In genomic region chr19:56285222-56285621, GRCm38 (mm10) we compare ENCODE assay signal across 27 mouse cellular contexts. TPM values are rescaled to one million over a fixed set of nuclear protein-coding genes. Genes with fewer than 3 reads are reported as not detected.
DNase-seq lines count a peak whose midpoint lies in the region; ATAC-seq and TF ChIP-seq lines count a peak whose summit lies in the region.
"Had no signal": no experiment of that assay in that cellular context is flagged by ENCODE, and none has a peak within 500 bp of the region (broad histone marks: within the 10 kb centered on the region; RNA-seq: fewer than 3 reads in every experiment).

No protein-coding gene starts in this region.

- no peaks in the 10 kb centered on the region for H3K9me3 ChIP-seq in midbrain, embryonic 11.5 days (ENCODE audit: control insufficient read depth, low read length)
- H3K9me3 ChIP-seq in midbrain, embryonic 13.5 days, result no peaks in the 10 kb centered on the region
- H3K9me3 ChIP-seq: embryonic facial prominence, embryonic 15.5 days; G1E; heart, embryonic 15.5 days; hindbrain, embryonic 13.5 days had no signal

- H3K27ac ChIP-seq in midbrain, embryonic 11.5 days (ENCODE audit: low read depth, low read length), result no peak overlapping the region
- no peak overlapping the region for H3K27ac ChIP-seq in midbrain, embryonic 13.5 days
- H3K27ac ChIP-seq: embryonic facial prominence, embryonic 15.5 days; heart, adult 2 months; heart, embryonic 15.5 days; hindbrain, embryonic 13.5 days; hindbrain, postnatal 0 days had no signal

- no peaks in the 10 kb centered on the region for H3K36me3 ChIP-seq in midbrain, embryonic 11.5 days (ENCODE audit: control insufficient read depth, insufficient read depth, low read length)
- no peaks in the 10 kb centered on the region for H3K36me3 ChIP-seq in midbrain, embryonic 13.5 days
- H3K36me3 ChIP-seq in myocyte (ENCODE audit: control insufficient read depth, insufficient read depth), result no peaks in the 10 kb centered on the region
- H3K36me3 ChIP-seq: embryonic facial prominence, embryonic 15.5 days; G1E; heart, embryonic 15.5 days; hindbrain, embryonic 13.5 days had no signal

- H3K9ac ChIP-seq in midbrain, embryonic 11.5 days (ENCODE audit: low read length), result no peak overlapping the region
- no peak overlapping the region for H3K9ac ChIP-seq in midbrain, embryonic 13.5 days (replicated peaks)
- H3K9ac ChIP-seq: embryonic facial prominence, embryonic 15.5 days; heart, embryonic 15.5 days; hindbrain, embryonic 13.5 days had no signal

- H3K4me1 ChIP-seq in midbrain, embryonic 11.5 days (ENCODE audit: control insufficient read depth, insufficient read depth, low read length), result no peaks in the 10 kb centered on the region
- H3K4me1 ChIP-seq in midbrain, embryonic 13.5 days (replicated peaks), result no peaks in the 10 kb centered on the region
- H3K4me1 ChIP-seq: heart, embryonic 15.5 days; hindbrain, embryonic 13.5 days had no signal

- no peaks in the 10 kb centered on the region for H3K79me2 ChIP-seq in myocyte (ENCODE audit: control insufficient read depth, insufficient read depth)

- H3K27me3 ChIP-seq in midbrain, embryonic 11.5 days (ENCODE audit: control insufficient read depth, insufficient read depth, low read length), result no peaks in the 10 kb centered on the region
- H3K27me3 ChIP-seq in midbrain, embryonic 13.5 days, result no peaks in the 10 kb centered on the region
- H3K27me3 ChIP-seq in Patski (peaks cover 30% of the 10 kb centered on the region), myocyte (ENCODE audit: control insufficient read depth, insufficient read depth, insufficient read length) (no peaks in the 10 kb centered on the region)
- H3K27me3 ChIP-seq: embryonic facial prominence, embryonic 15.5 days; heart, embryonic 15.5 days had no signal

- H3K4me3 ChIP-seq in midbrain, embryonic 11.5 days (ENCODE audit: low read depth, low read length), result no peak overlapping the region
- no peak overlapping the region for H3K4me3 ChIP-seq in midbrain, embryonic 13.5 days (replicated peaks)
- no peak overlapping the region for H3K4me3 ChIP-seq in myocyte
- H3K4me3 ChIP-seq: embryonic facial prominence, embryonic 15.5 days; heart, adult 2 months; heart, embryonic 15.5 days; hindbrain, embryonic 13.5 days had no signal

- H3ac ChIP-seq in myocyte (ENCODE audit: control insufficient read depth, insufficient read length), result no peak overlapping the region

- no peak for TF ChIP-seq POLR2A in myocyte (IDR thresholded peaks at IDR 0.05; ENCODE audit: insufficient read length, low read depth)

- in situ Hi-C loops in Patski (cut with MboI; ENCODE audit: low pct_unique_long_range_greater_than_20kb), result no loop called here

- POLR2A ChIA-PET in Patski (lab: Charles Lee), result no interaction called here

- no peak for TF ChIP-seq CTCF in Patski (IDR thresholded peaks at IDR 0.05)

- H3K4me2 ChIP-seq in midbrain, embryonic 11.5 days, result no peak overlapping the region
- H3K4me2 ChIP-seq in midbrain, embryonic 13.5 days (replicated peaks), result no peak overlapping the region
- H3K4me2 ChIP-seq in myocyte (ENCODE audit: low read depth), result peak overlapping the region; percentile 27
- H3K4me2 ChIP-seq: embryonic facial prominence, embryonic 15.5 days; heart, embryonic 11.5 days; heart, embryonic 15.5 days; hindbrain, embryonic 13.5 days had no signal

- WGBS in midbrain, embryonic 11.5 days, result 77% methylated on average over 4 of the region's 4 CpGs
- 85% methylated on average over 4 of the region's 4 CpGs for WGBS in midbrain, embryonic 13.5 days

- DNase-seq in midbrain, embryonic 11.5 days (ENCODE audit: low spot score, missing footprints), result peak; percentile 49
- DNase-seq in Patski (ENCODE audit: low read depth, low spot score), result no peak
- DNase-seq in adrenal gland, postnatal 4 days (ENCODE audit: low spot score in 2 of 2), result no peak
- DNase-seq in gastrocnemius, adult 8-10 months (ENCODE audit: low spot score in 2 of 2), result no peak
- DNase-seq in ovary, postnatal 14 days (ENCODE audit: low spot score), result no peak
- DNase-seq: adrenal gland, adult 8-10 months; B cell, adult 2 months; cerebellum, adult 11-12 months; cerebellum, adult 9-10 months; cerebellum, postnatal 25 days; gastrocnemius, postnatal 14 days; heart, adult 2 months; heart, postnatal 14 days had no signal

- CTCF ChIA-PET in Patski (lab: Charles Lee), result interaction anchor here (1.3 kb wide), 1 partner anchor 10 kb away, joined by 3 read pairs; no protein-coding TSS in a partner anchor

- no peak for ATAC-seq in midbrain, embryonic 11.5 days (ENCODE audit: low FRiP score)
- ATAC-seq in midbrain, embryonic 13.5 days, result no peak
- ATAC-seq in Patski, result peak; percentile 58
- ATAC-seq: CD4-positive, CD25-positive, alpha-beta regulatory T cell, adult 4 months; forebrain, embryonic 16.5 days; hindbrain, postnatal 0 days had no signal

TF ChIP-seq in myocyte, 11 proteins besides CTCF, POLR2A, EP300 and RAD21:
- TF ChIP-seq E2F4 (IDR thresholded peaks at IDR 0.05; ENCODE audit: insufficient read depth) (no peak), POLR2AphosphoS2 (IDR thresholded peaks at IDR 0.05; ENCODE audit: insufficient read length, low read depth) (no peak), REST (IDR thresholded peaks at IDR 0.05; ENCODE audit: insufficient read depth, insufficient read length) (no peak), MYOG (IDR thresholded peaks at IDR 0.05; ENCODE audit: control insufficient read depth in 1 of 3, insufficient read depth in 1 of 3, insufficient read length in 2 of 3, low read depth in 2 of 3) (no peak), MAX (IDR thresholded peaks at IDR 0.05; ENCODE audit: low read depth) (no peak), MYOD1 (IDR thresholded peaks at IDR 0.05; ENCODE audit: control insufficient read depth in 1 of 3, insufficient read length in 2 of 3, low read depth in 2 of 3) (no peak), TCF12 (IDR thresholded peaks at IDR 0.05; ENCODE audit: insufficient read depth, poor library complexity, severe bottlenecking) (no peak), CEBPB (IDR thresholded peaks at IDR 0.05; ENCODE audit: insufficient read depth, poor library complexity, severe bottlenecking) (no peak), SRF (IDR thresholded peaks at IDR 0.05; ENCODE audit: control insufficient read depth, insufficient read length, low read depth) (no peak), TCF3 (IDR thresholded peaks at IDR 0.05; ENCODE audit: insufficient read length, low read depth) (no peak), USF1 (IDR thresholded peaks at IDR 0.05; ENCODE audit: low read depth) (no peak)

RNA-seq across cellular contexts. Expression of gene Habp2, which starts 1.7 kb away (rescaled TPM):
- not detected in 2 replicates for polyA plus RNA-seq in midbrain, embryonic 11.5 days (2014; fragmentation: Nextera tagmentation; extraction: Ambion mirVana)
- 0.09 and 0.19 TPM in 2 replicates for polyA plus RNA-seq in midbrain, embryonic 13.5 days (2015; fragmentation: Nextera tagmentation; extraction: Ambion mirVana)
- polyA plus RNA-seq in Patski (2021) (5.8 TPM), myocyte (2012; fragmentation: generic; extraction: Trizol) (0.49 TPM)
- total RNA-seq in adrenal gland, postnatal 4 days (2021), result 1 to 10 TPM; 5.4 to 9.1 TPM
- under 1 TPM in 1 of 4 experiments, not detected in 3; 0.16 TPM for total RNA-seq in gastrocnemius, adult 8-10 months (2022)
- total RNA-seq: adrenal gland, adult 8-10 months; gastrocnemius, postnatal 14 days; heart, adult 2 months; heart, postnatal 14 days; hematopoietic stem cell, adult 5-6 weeks; hindbrain, postnatal 0 days had no signal
- polyA plus RNA-seq: cortical plate, adult 2 months; forebrain, embryonic 11.5 days; frontal cortex, adult 2 months; G1E; heart, adult 2 months; hindbrain, embryonic 13.5 days; hindbrain, postnatal 0 days had no signal
